Mouse (Mus musculus) G1E (cell line): ENCODE results near the gene Kif23.

Experiments
- CTCF ChIP-seq: IDR thresholded peaks from 2 replicates; pipeline ENCODE4 v1.5.1; 2012; ENCODE audit warnings: low read depth, low read length, inconsistent platforms, mixed read lengths
- GATA1 ChIP-seq: IDR thresholded peaks from 2 replicates; pipeline ENCODE4 v1.6.1; 2012; ENCODE audit warnings: borderline replicate concordance, low read length, inconsistent platforms, mixed read lengths
- TAL1 ChIP-seq: conservative IDR thresholded peaks from 2 replicates; pipeline ENCODE4 v1.6.1; 2012; ENCODE audit warnings: low read depth, low read length, inconsistent platforms, mixed read lengths

GRCm38 (mm10) chr9:61873325-61873724 is 73.2 kb downstream of the Kif23 start:
- TF ChIP-seq CTCF (no peak), TAL1 (no peak), GATA1 (no peak)
